ENCODE assay signal across 8 mouse cellular contexts in genomic region chr12:99392944-99393866, GRCm38 (mm10).
A peak's percentile ranks its signal among the peaks of the same experiment; 100 is the strongest.
DNase-seq lines count a peak whose midpoint lies in the region; ATAC-seq and TF ChIP-seq lines count a peak whose summit lies in the region.

No protein-coding gene starts in this region.

- peak; percentile 70 for DNase-seq in ES-E14 (ENCODE audit: low read depth, low spot score)
- DNase-seq in cerebellum, adult 2 months = peak; percentile 84 to 85
- peak; percentile 92 for DNase-seq in forelimb bud, embryonic 11.5 days (ENCODE audit: low read depth, low spot score)
- DNase-seq in layer of hippocampus, adult 9-10 months (ENCODE audit: low spot score) = peak; percentile 41
- DNase-seq in ovary, adult 18-20 months (ENCODE audit: low spot score) = peak; percentile 85
- DNase-seq in thymus, adult 2 months = peak; percentile 80

- H3K9ac ChIP-seq in ES-E14 (ENCODE audit: insufficient read depth, low read depth, low read length, poor library complexity, severe bottlenecking) = peak overlapping the region; percentile 94
- peak overlapping the region; percentile 88 for H3K9ac ChIP-seq in lung, embryonic 16.5 days (ENCODE audit: low read length)

- TF ChIP-seq CTCF in cerebellum, adult 2 months (IDR thresholded peaks at IDR 0.05; ENCODE audit: borderline replicate concordance, insufficient read depth, low read depth, low read length) = peak; percentile 23; the same call in 1 of the 2 replicates
- TF ChIP-seq CTCF in thymus, adult 2 months (IDR thresholded peaks at IDR 0.05; ENCODE audit: borderline replicate concordance, control insufficient read depth, extremely low read depth, insufficient read depth, low read length, poor library complexity) = no peak

- peaks cover 4 to 26% of the 10 kb centered on the region in 2 experiments; a peak in 3 of 4 replicates for H3K4me1 ChIP-seq in ES-E14 (ENCODE audit: control insufficient read depth in 2 of 2, insufficient read depth in 2 of 2, low read length in 2 of 2, poor library complexity in 1 of 2)
- H3K4me1 ChIP-seq in cerebellum, adult 2 months (ENCODE audit: control insufficient read depth, insufficient read depth, low read length) = peaks cover 8% of the 10 kb centered on the region
- H3K4me1 ChIP-seq in lung, embryonic 16.5 days (replicated peaks; ENCODE audit: control insufficient read depth, insufficient read depth, low read length) = peaks cover 6% of the 10 kb centered on the region
- H3K4me1 ChIP-seq in thymus, adult 2 months (replicated peaks; ENCODE audit: control insufficient read depth, insufficient read depth, low read length) = peaks cover 9% of the 10 kb centered on the region

- under 1% methylated on average over 70 of the region's 71 CpGs for WGBS in cerebellum, adult 2 months
- whole genome bisulfite sequencing in lung, embryonic 16.5 days = under 1% methylated on average over 55 of the region's 71 CpGs
- 1% methylated on average over 71 of the region's 71 CpGs for WGBS in thymus, adult 2 months

- ATAC-seq in hematopoietic stem cell, adult 5-6 weeks (replicated peaks in 1 of 2; ENCODE audit: insufficient read depth in 1 of 2, low FRiP score in 2 of 2, low TSS enrichment in 1 of 2, low read depth in 1 of 2, poor library complexity in 2 of 2, severe bottlenecking in 2 of 2) = peak; percentile 53 to 58
- peak; percentile 87 for ATAC-seq in lung, embryonic 16.5 days (ENCODE audit: low read depth)

- peak overlapping the region; percentile 64 for H3K27ac ChIP-seq in ES-E14 (ENCODE audit: insufficient read depth, low read depth, low read length, poor library complexity, severe bottlenecking)
- peak overlapping the region; percentile 96 for H3K27ac ChIP-seq in cerebellum, adult 2 months (ENCODE audit: insufficient read depth, low read length)
- H3K27ac ChIP-seq in lung, embryonic 16.5 days (ENCODE audit: low read length) = peak overlapping the region; percentile 91
- peak overlapping the region; percentile 55; the same call in 1 of the 2 replicates for H3K27ac ChIP-seq in thymus, adult 2 months (ENCODE audit: control insufficient read depth, insufficient read depth, low read length)

- peak; percentile 37; the same call in 1 of the 2 replicates for TF ChIP-seq POLR2A in cerebellum, adult 2 months (IDR thresholded peaks at IDR 0.05; ENCODE audit: borderline replicate concordance, insufficient read depth, low read length)
- 0 out of 2 replicates have a peak, but pooled peaks have one; percentile 22 for TF ChIP-seq POLR2A in thymus, adult 2 months (IDR thresholded peaks at IDR 0.05; ENCODE audit: control insufficient read depth, extremely low read depth, insufficient read depth, low read length, poor library complexity)

- peaks cover 5% of the 10 kb centered on the region; the same call in 1 of the 2 replicates for H3K36me3 ChIP-seq in ES-E14 (ENCODE audit: control insufficient read depth, insufficient read depth, low read length, poor library complexity, severe bottlenecking)
- 0 out of 2 replicates have a peak, but pooled peaks cover 3% of the 10 kb centered on the region for H3K36me3 ChIP-seq in lung, embryonic 16.5 days (ENCODE audit: control insufficient read depth, insufficient read depth, low read length)
- peaks cover 2% of the 10 kb centered on the region; the same call in 1 of the 2 replicates for H3K36me3 ChIP-seq in thymus, adult 2 months (ENCODE audit: control insufficient read depth, insufficient read depth, low read length)

- peak overlapping the region; percentile 94 to 98 for H3K4me3 ChIP-seq in ES-E14 (ENCODE audit: insufficient read depth in 1 of 2, low read depth in 1 of 2, low read length in 2 of 2, poor library complexity in 1 of 2, severe bottlenecking in 1 of 2)
- H3K4me3 ChIP-seq in cerebellum, adult 2 months (replicated peaks; ENCODE audit: insufficient read depth, low read depth, low read length) = peak overlapping the region; percentile 66
- peak overlapping the region; percentile 85 for H3K4me3 ChIP-seq in lung, embryonic 16.5 days (ENCODE audit: low read length)
- H3K4me3 ChIP-seq in thymus, adult 2 months (ENCODE audit: control insufficient read depth, insufficient read depth, low read length) = peak overlapping the region; percentile 94

- in situ Hi-C loops in ES-E14 (cut with MboI; ENCODE audit: low sequenced_read_pairs in 2 of 2, unreplicated experiment in 2 of 2) = no loop called here

- H3K4me2 ChIP-seq in lung, embryonic 16.5 days (ENCODE audit: low read depth, low read length) = peak overlapping the region; percentile 80

- H3K27me3 ChIP-seq in cerebellum, adult 2 months (ENCODE audit: control insufficient read depth, insufficient read depth, low read length) = no peaks in the 10 kb centered on the region
- H3K27me3 ChIP-seq in lung, embryonic 16.5 days (ENCODE audit: control insufficient read depth, insufficient read depth, low read depth, low read length) = no peaks in the 10 kb centered on the region
- H3K27me3 ChIP-seq in thymus, adult 2 months (ENCODE audit: control insufficient read depth, insufficient read depth, low read length) = no peaks in the 10 kb centered on the region

- no peaks in the 10 kb centered on the region for H3K9me3 ChIP-seq in ES-E14 (ENCODE audit: control insufficient read depth, insufficient read depth, low read depth, low read length)
- H3K9me3 ChIP-seq in lung, embryonic 16.5 days (ENCODE audit: control insufficient read depth, low read length) = no peaks in the 10 kb centered on the region

TF ChIP-seq in ES-E14, 5 proteins besides CTCF, POLR2A, EP300 and RAD21:
- peak; percentile 57; the same call in 1 of the 2 replicates for TF ChIP-seq HCFC1 (IDR thresholded peaks at IDR 0.05; ENCODE audit: borderline replicate concordance, insufficient read depth, low read length)
- TF ChIP-seq CHD2 (IDR thresholded peaks at IDR 0.05; ENCODE audit: low read depth, low read length) = no peak
- peak; percentile 34 for TF ChIP-seq ZNF384 (IDR thresholded peaks at IDR 0.05; ENCODE audit: low read depth, low read length)
- TF ChIP-seq ZC3H11A (IDR thresholded peaks at IDR 0.05; ENCODE audit: borderline replicate concordance, low read depth, low read length) = no peak
TF ChIP-seq in ES-E14: peak in this region for 2.

Comparison
In these comparisons a context has a peak if more than half of its experiments do, and no peak if none do; other contexts are left out.
1. Peak in every context shown above with its lines: DNase-seq, ATAC-seq, H3K4me3 ChIP-seq and H3K27ac ChIP-seq.
2. DNase-seq: peak in every context shown above with its lines; median percentile 92 in forelimb bud, embryonic 11.5 days; 85 in ovary, adult 18-20 months; 84 in cerebellum, adult 2 months; 80 in thymus, adult 2 months; 70 in ES-E14; 41 in layer of hippocampus, adult 9-10 months.